Mouse (Mus musculus): ENCODE results near the gene Olfr558. TPM values are rescaled to one million over a fixed set of nuclear protein-coding genes. Genes with fewer than 3 reads are reported as not detected.

Gene Olfr558
- polyA plus RNA-seq (2014; fragmentation: Nextera tagmentation; extraction: Ambion mirVana): not detected in 2 replicates

- Histone ChIP-seq H3K4me1 (ENCODE audit: control insufficient read depth, insufficient read depth, low read length) (no peaks in the 10 kb centered on the region), H3K36me3 (ENCODE audit: control insufficient read depth, insufficient read depth, low read length) (no peaks in the 10 kb centered on the region), H3K4me3 (ENCODE audit: low read depth, low read length) (no peak within 1 kb of the TSS), H3K9me3 (replicated peaks; ENCODE audit: control insufficient read depth, low read length) (no peaks in the 10 kb centered on the region), H3K27ac (ENCODE audit: low read depth, low read length) (no peak within 1 kb of the TSS), H3K9ac (ENCODE audit: low read length) (no peak within 1 kb of the TSS), H3K4me2 (ENCODE audit: low read length) (no peak within 1 kb of the TSS), H3K27me3 (replicated peaks; ENCODE audit: control insufficient read depth, insufficient read depth, low read length) (no peaks in the 10 kb centered on the region)
- ATAC-seq (no peak), DNase-seq (ENCODE audit: low spot score) (no peak)
Measured at GRCm38 (mm10) chr7:102701915-102702314, at the start of gene Olfr558. Olfr558 (plus strand) TSS chr7:102702215.

- no peak within 1 kb of the TSS for H3K4me3 ChIP-seq (ENCODE audit: low read depth, low read length)
- no peak within 1 kb of the TSS for H3K9ac ChIP-seq (ENCODE audit: low read length)
- no peaks in the 10 kb centered on the region for H3K4me1 ChIP-seq (ENCODE audit: control insufficient read depth, insufficient read depth, low read length)
- H3K36me3 ChIP-seq (ENCODE audit: control insufficient read depth, insufficient read depth, low read length): no peaks in the 10 kb centered on the region
- H3K27me3 ChIP-seq (replicated peaks; ENCODE audit: control insufficient read depth, insufficient read depth, low read length): no peaks in the 10 kb centered on the region
- no peak within 1 kb of the TSS for H3K27ac ChIP-seq (ENCODE audit: low read depth, low read length)
- no peak within 1 kb of the TSS for H3K4me2 ChIP-seq (ENCODE audit: low read length)
- no peaks in the 10 kb centered on the region for H3K9me3 ChIP-seq (replicated peaks; ENCODE audit: control insufficient read depth, low read length)
- 76% methylated on average over 1 of the region's 1 CpGs for WGBS
- ATAC-seq: no peak
- DNase-seq (ENCODE audit: low spot score): no peak
Measured at GRCm38 (mm10) chr7:102658523-102658922, 43.5 kb upstream of the Olfr558 start, which contains the start of gene Olfr555. Olfr555 (plus strand) TSS chr7:102658823.

- no peak for ATAC-seq
- Histone ChIP-seq H3K4me3 (ENCODE audit: low read depth, low read length) (no peak within 1 kb of the TSS), H3K36me3 (ENCODE audit: control insufficient read depth, insufficient read depth, low read length) (no peaks in the 10 kb centered on the region), H3K9ac (ENCODE audit: low read length) (no peak within 1 kb of the TSS), H3K4me2 (ENCODE audit: low read length) (no peak within 1 kb of the TSS), H3K27me3 (replicated peaks; ENCODE audit: control insufficient read depth, insufficient read depth, low read length) (no peaks in the 10 kb centered on the region), H3K4me1 (ENCODE audit: control insufficient read depth, insufficient read depth, low read length) (no peaks in the 10 kb centered on the region), H3K9me3 (replicated peaks; ENCODE audit: control insufficient read depth, low read length) (no peaks in the 10 kb centered on the region), H3K27ac (ENCODE audit: low read depth, low read length) (no peak within 1 kb of the TSS)
- DNase-seq (ENCODE audit: low spot score): no peak
- 61% methylated on average over 3 of the region's 3 CpGs for WGBS
Measured at GRCm38 (mm10) chr7:102664599-102664998, 37.4 kb upstream of the Olfr558 start, which contains the start of gene Olfr556. Olfr556 (plus strand) TSS chr7:102664899.

- Histone ChIP-seq H3K4me2 (ENCODE audit: low read length) (no peak overlapping the region), H3K4me1 (ENCODE audit: control insufficient read depth, insufficient read depth, low read length) (no peaks in the 10 kb centered on the region), H3K9me3 (replicated peaks; ENCODE audit: control insufficient read depth, low read length) (no peaks in the 10 kb centered on the region), H3K9ac (ENCODE audit: low read length) (no peak overlapping the region), H3K36me3 (ENCODE audit: control insufficient read depth, insufficient read depth, low read length) (no peaks in the 10 kb centered on the region), H3K27ac (ENCODE audit: low read depth, low read length) (no peak overlapping the region), H3K27me3 (replicated peaks; ENCODE audit: control insufficient read depth, insufficient read depth, low read length) (no peaks in the 10 kb centered on the region), H3K4me3 (ENCODE audit: low read depth, low read length) (no peak overlapping the region)
- WGBS: 43% methylated on average over 2 of the region's 2 CpGs
- DNase-seq (ENCODE audit: low spot score): peak; percentile 59
- ATAC-seq: no peak
Measured at GRCm38 (mm10) chr7:102665378-102665777, 36.6 kb upstream of the Olfr558 start.

GRCm38 (mm10) chr7:102676225-102676624, 25.8 kb upstream of the Olfr558 start:
- no peak overlapping the region for H3K9ac ChIP-seq (ENCODE audit: low read length)
- no peaks in the 10 kb centered on the region for H3K27me3 ChIP-seq (replicated peaks; ENCODE audit: control insufficient read depth, insufficient read depth, low read length)
- no peak overlapping the region for H3K4me2 ChIP-seq (ENCODE audit: low read length)
- no peaks in the 10 kb centered on the region for H3K4me1 ChIP-seq (ENCODE audit: control insufficient read depth, insufficient read depth, low read length)
- WGBS: 78% methylated on average over 2 of the region's 2 CpGs
- ATAC-seq: no peak
- H3K9me3 ChIP-seq (replicated peaks; ENCODE audit: control insufficient read depth, low read length): no peaks in the 10 kb centered on the region
- DNase-seq (ENCODE audit: low spot score): no peak
- no peak overlapping the region for H3K27ac ChIP-seq (ENCODE audit: low read depth, low read length)
- no peak overlapping the region for H3K4me3 ChIP-seq (ENCODE audit: low read depth, low read length)
- no peaks in the 10 kb centered on the region for H3K36me3 ChIP-seq (ENCODE audit: control insufficient read depth, insufficient read depth, low read length)

GRCm38 (mm10) chr7:102681916-102682315, 20.1 kb upstream of the Olfr558 start:
- WGBS: 93% methylated on average over 1 of the region's 1 CpGs
- no peaks in the 10 kb centered on the region for H3K4me1 ChIP-seq (ENCODE audit: control insufficient read depth, insufficient read depth, low read length)
- no peaks in the 10 kb centered on the region for H3K9me3 ChIP-seq (replicated peaks; ENCODE audit: control insufficient read depth, low read length)
- H3K4me3 ChIP-seq (ENCODE audit: low read depth, low read length): no peak overlapping the region
- no peak for DNase-seq (ENCODE audit: low spot score)
- ATAC-seq: no peak
- no peak overlapping the region for H3K4me2 ChIP-seq (ENCODE audit: low read length)
- H3K27ac ChIP-seq (ENCODE audit: low read depth, low read length): no peak overlapping the region
- H3K27me3 ChIP-seq (replicated peaks; ENCODE audit: control insufficient read depth, insufficient read depth, low read length): no peaks in the 10 kb centered on the region
- H3K36me3 ChIP-seq (ENCODE audit: control insufficient read depth, insufficient read depth, low read length): 0 out of 2 replicates have a peak, but pooled peaks cover 4% of the 10 kb centered on the region
- no peak overlapping the region for H3K9ac ChIP-seq (ENCODE audit: low read length)

GRCm38 (mm10) chr7:102686944-102687501, 15.0 kb upstream of the Olfr558 start, which contains the start of gene Trim68:
Trim68 (minus strand) TSS chr7:102687327.
- whole genome bisulfite sequencing: under 1% methylated on average over 39 of the region's 40 CpGs
- peak; percentile 94 for DNase-seq (ENCODE audit: low spot score)
- Histone ChIP-seq H3K4me1 (ENCODE audit: control insufficient read depth, insufficient read depth, low read length) (no peaks in the 10 kb centered on the region), H3K27me3 (replicated peaks; ENCODE audit: control insufficient read depth, insufficient read depth, low read length) (no peaks in the 10 kb centered on the region), H3K27ac (ENCODE audit: low read depth, low read length) (no peak within 1 kb of the TSS), H3K4me2 (ENCODE audit: low read length) (peak within 1 kb of the TSS; percentile 76), H3K9me3 (replicated peaks; ENCODE audit: control insufficient read depth, low read length) (no peaks in the 10 kb centered on the region), H3K4me3 (ENCODE audit: low read depth, low read length) (peak within 1 kb of the TSS; percentile 52), H3K36me3 (ENCODE audit: control insufficient read depth, insufficient read depth, low read length) (no peaks in the 10 kb centered on the region), H3K9ac (ENCODE audit: low read length) (peak within 1 kb of the TSS; percentile 71)
- peak; percentile 100 for ATAC-seq

- peak; percentile 42 for DNase-seq (ENCODE audit: low spot score)
Measured at GRCm38 (mm10) chr7:102695358-102696125, 6.5 kb upstream of the Olfr558 start, which contains the start of gene Olfr557. Olfr557 (plus strand) TSS chr7:102695910.

GRCm38 (mm10) chr7:102698461-102698860, 3.6 kb upstream of the Olfr558 start:
- H3K4me2 ChIP-seq (ENCODE audit: low read length): no peak overlapping the region
- WGBS: 86% methylated on average over 7 of the region's 7 CpGs
- H3K9ac ChIP-seq (ENCODE audit: low read length): no peak overlapping the region
- H3K27me3 ChIP-seq (replicated peaks; ENCODE audit: control insufficient read depth, insufficient read depth, low read length): no peaks in the 10 kb centered on the region
- no peak overlapping the region for H3K4me3 ChIP-seq (ENCODE audit: low read depth, low read length)
- DNase-seq (ENCODE audit: low spot score) (no peak), ATAC-seq (no peak)
- no peak overlapping the region for H3K27ac ChIP-seq (ENCODE audit: low read depth, low read length)
- H3K9me3 ChIP-seq (replicated peaks; ENCODE audit: control insufficient read depth, low read length): no peaks in the 10 kb centered on the region
- no peaks in the 10 kb centered on the region for H3K36me3 ChIP-seq (ENCODE audit: control insufficient read depth, insufficient read depth, low read length)
- no peaks in the 10 kb centered on the region for H3K4me1 ChIP-seq (ENCODE audit: control insufficient read depth, insufficient read depth, low read length)

More at GRCm38 (mm10) chr7:102695358-102696125, 6.5 kb upstream of the Olfr558 start, which contains the start of gene Olfr557:
- no peaks in the 10 kb centered on the region for H3K36me3 ChIP-seq (ENCODE audit: control insufficient read depth, insufficient read depth, low read length)
- H3K9ac ChIP-seq (ENCODE audit: low read length): no peak within 1 kb of the TSS
- H3K4me1 ChIP-seq (ENCODE audit: control insufficient read depth, insufficient read depth, low read length): no peaks in the 10 kb centered on the region
- ATAC-seq: no peak
- H3K4me2 ChIP-seq (ENCODE audit: low read length): no peak within 1 kb of the TSS
- 85% methylated on average over 5 of the region's 5 CpGs for WGBS
- H3K27me3 ChIP-seq (replicated peaks; ENCODE audit: control insufficient read depth, insufficient read depth, low read length): no peaks in the 10 kb centered on the region
- no peaks in the 10 kb centered on the region for H3K9me3 ChIP-seq (replicated peaks; ENCODE audit: control insufficient read depth, low read length)
- H3K4me3 ChIP-seq (ENCODE audit: low read depth, low read length): no peak within 1 kb of the TSS
- no peak within 1 kb of the TSS for H3K27ac ChIP-seq (ENCODE audit: low read depth, low read length)
